Mouse (Mus musculus) subcutaneous adipose tissue, adult 2 months (tissue): ENCODE measurements around the gene Eif2b2. TPM values are rescaled to one million over a fixed set of nuclear protein-coding genes. Genes with fewer than 3 reads are reported as not detected.

Source experiments
- polyA plus RNA-seq: library from polyadenylated mRNA; depleted of rRNA; stranded (reverse); fragments of >200 nt; gene quantifications from 2 replicates; pipeline ENCODE4 v1.2.3, GENCODE M21; 2012; ENCODE audit warnings: low replicate concordance; rRNA removed

Gene Eif2b2
- polyA plus RNA-seq: 94.5 and 97.0 TPM in 2 replicates

DNA sequence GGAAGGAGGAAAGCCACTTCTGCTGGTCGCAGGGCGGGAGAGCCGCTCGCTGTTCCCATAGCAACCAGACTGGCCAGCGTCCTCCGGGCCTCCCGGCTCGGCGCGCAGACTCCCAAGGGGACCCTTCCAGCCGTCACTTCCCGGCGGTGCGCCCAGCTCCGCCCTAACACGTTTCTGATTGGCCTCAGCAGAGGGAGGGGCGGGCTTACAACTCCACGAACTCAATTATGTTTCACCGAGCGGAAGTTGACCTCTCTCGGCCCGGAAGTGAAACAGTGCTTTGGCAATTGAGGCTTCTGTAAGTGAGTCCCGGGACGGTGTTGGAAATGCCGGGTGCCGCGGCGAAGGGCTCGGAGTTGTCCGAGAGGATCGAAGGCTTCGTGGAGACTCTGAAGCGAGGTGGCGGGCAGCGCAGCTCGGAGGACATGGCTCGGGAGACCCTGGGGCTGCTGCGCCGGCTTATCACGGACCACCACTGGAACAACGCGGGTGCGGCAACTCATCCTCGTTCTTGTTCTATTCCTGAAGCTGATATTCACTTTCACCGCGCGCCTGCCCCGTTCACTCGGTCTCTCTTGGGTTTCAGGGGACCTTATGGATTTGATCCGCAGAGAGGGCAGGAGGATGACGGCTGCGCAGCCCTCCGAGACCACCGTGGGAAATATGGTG, at the start of gene Eif2b2:
Eif2b2 (plus strand) TSS at position 246 of the 669 bp plus-strand sequence.

DNA sequence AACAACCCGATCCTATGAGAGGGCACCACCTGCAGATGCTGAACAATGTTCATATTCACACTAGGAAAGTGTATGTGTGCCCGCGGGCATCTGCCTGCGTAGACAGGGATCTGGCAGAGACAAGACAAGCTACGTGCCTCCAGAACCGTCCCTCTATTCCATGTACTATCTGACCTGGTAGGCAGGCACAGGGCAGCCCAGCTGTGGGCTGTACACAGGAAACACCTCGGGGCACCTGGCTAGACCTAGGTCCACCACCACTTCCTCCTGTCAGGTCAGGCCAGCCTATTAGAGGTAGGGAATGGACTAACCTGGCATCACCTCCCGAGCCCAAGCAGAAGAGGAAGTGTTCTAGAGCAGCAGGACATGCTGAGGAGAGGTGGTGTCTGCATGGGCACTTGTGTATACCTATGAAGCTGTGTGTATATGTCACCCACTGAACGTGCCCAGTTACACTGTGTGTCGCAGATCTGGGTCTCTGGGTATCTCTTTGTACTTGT, 41.5 kb upstream of the Eif2b2 start, which contains the start of gene Pgf:
Pgf (minus strand) TSS at position 51 of the 500 bp plus-strand sequence.

DNA sequence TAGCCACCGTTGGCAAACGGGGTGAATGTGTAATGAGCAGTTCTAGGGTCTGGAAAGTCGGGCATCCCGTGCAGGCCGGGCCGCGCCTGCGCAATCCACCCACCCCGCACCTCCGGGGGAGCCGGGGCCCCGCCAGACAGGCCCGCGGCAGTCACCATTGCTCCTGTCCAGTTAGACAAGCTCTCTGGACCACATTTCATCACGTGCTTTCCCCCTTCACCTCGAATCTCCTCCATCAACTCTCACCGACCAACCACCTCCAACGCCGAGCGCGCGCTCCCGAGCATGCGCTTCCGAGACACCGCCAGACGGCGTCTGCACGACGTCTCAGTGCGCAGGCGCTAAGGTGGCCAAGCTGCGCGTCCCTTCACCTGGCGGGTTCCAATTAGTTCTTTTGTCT, 51.0 kb downstream of the Eif2b2 start, which contains the start of gene Mlh3:
Mlh3 (minus strand) TSS at position 281 of the 400 bp plus-strand sequence.

Other genes starting within 250 kb of the Eif2b2 start
- gene Fcf1, start 248.6 kb upstream of the Eif2b2 start, polyA plus RNA-seq: 67.1 and 71.7 TPM in 2 replicates
- gene Arel1, start 248.6 kb upstream of the Eif2b2 start, polyA plus RNA-seq: 30.2 and 32.4 TPM in 2 replicates
- 8.2 and 19.3 TPM in 2 replicates for gene Ylpm1, start 223.2 kb upstream of the Eif2b2 start, polyA plus RNA-seq
- gene Prox2, start 108.7 kb upstream of the Eif2b2 start, polyA plus RNA-seq: 3.9 and 4.6 TPM in 2 replicates
- 169 and 208 TPM in 2 replicates for gene Dlst, start 108.6 kb upstream of the Eif2b2 start, polyA plus RNA-seq
- gene Rps6kl1, start 68.2 kb upstream of the Eif2b2 start, polyA plus RNA-seq: 2.2 and 5.1 TPM in 2 replicates
- 3.5 and 4.5 TPM in 2 replicates for gene Pgf, start 41.7 kb upstream of the Eif2b2 start, polyA plus RNA-seq
- 5.9 and 7.9 TPM in 2 replicates for gene Mlh3, start 51.1 kb downstream of the Eif2b2 start, polyA plus RNA-seq
- 7.2 and 8.9 TPM in 2 replicates for gene Acyp1, start 69.0 kb downstream of the Eif2b2 start, polyA plus RNA-seq
- 0.32 and 2.3 TPM in 2 replicates for gene Zc2hc1c, start 69.1 kb downstream of the Eif2b2 start, polyA plus RNA-seq
- gene Nek9, start 119.9 kb downstream of the Eif2b2 start, polyA plus RNA-seq: 40.6 and 49.8 TPM in 2 replicates
- gene Tmed10, start 155.4 kb downstream of the Eif2b2 start, polyA plus RNA-seq: 189 and 236 TPM in 2 replicates